Comparison of ENCODE assay signal across 8 mouse cellular contexts in the genomic region with DNA sequence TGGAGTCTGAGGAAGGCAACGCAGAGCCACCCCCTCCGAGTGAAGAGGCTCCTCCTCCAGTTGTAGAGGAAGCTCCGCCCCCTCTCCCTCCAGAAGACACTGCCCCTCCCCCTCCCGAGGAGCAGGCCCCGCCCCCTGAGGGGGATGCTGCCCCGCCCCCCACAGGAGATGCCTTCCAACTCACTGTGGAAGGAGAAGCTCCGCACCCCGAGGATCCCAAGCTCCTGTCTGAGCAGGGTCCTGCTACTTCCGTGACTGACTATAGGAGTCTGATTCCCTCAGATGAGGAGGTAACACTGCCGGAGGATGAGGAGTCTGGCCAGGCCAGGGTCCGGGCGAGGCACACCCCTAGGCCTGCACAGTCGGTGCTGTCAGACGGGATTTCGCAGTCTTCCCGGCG. TPM values are rescaled to one million over a fixed set of nuclear protein-coding genes. Genes with fewer than 3 reads are reported as not detected.
DNase-seq lines count a peak whose midpoint lies in the region; ATAC-seq lines count a peak whose summit lies in the region.
"Had no signal": no experiment of that assay in that cellular context is flagged by ENCODE, and none has a peak within 500 bp of the region (broad histone marks: within the 10 kb centered on the region; RNA-seq: fewer than 3 reads in every experiment).

No protein-coding gene starts in this region.

- no peaks in the 10 kb centered on the region for H3K27me3 ChIP-seq in forebrain, embryonic 13.5 days

- H3K27ac ChIP-seq in forebrain, embryonic 13.5 days, result no peak overlapping the region
- H3K27ac ChIP-seq: macrophage had no signal

- no peaks in the 10 kb centered on the region for H3K36me3 ChIP-seq in forebrain, embryonic 13.5 days (ENCODE audit: poor library complexity, severe bottlenecking)

- peaks cover 5% of the 10 kb centered on the region; the same call in 1 of the 2 replicates for H3K4me1 ChIP-seq in forebrain, embryonic 13.5 days

- ATAC-seq in forebrain, embryonic 13.5 days, result no peak
- no peak for ATAC-seq in inflammation-experienced regulatory T-cells, adult 6 months

- H3K9ac ChIP-seq in forebrain, embryonic 13.5 days, result no peak overlapping the region

- H3K4me2 ChIP-seq in forebrain, embryonic 13.5 days, result peak overlapping the region; percentile 32; the same call in 1 of the 2 replicates

- no peak overlapping the region for H3K4me3 ChIP-seq in forebrain, embryonic 13.5 days

- DNase-seq in right cerebral cortex, postnatal 4 days, result peak; percentile 45
- DNase-seq in right cerebral cortex, postnatal 36 days (ENCODE audit: low spot score in 2 of 2), result no peak
- peak; percentile 29 for DNase-seq in kidney, postnatal 14 days
- DNase-seq in neural tube, embryonic 10.5 days (ENCODE audit: extremely low spot score, low spot score), result peak; percentile 43
- no peak for DNase-seq in MN1 (ENCODE audit: low spot score)

- WGBS in forebrain, embryonic 13.5 days, result 19% methylated on average over 17 of the region's 17 CpGs

- no peaks in the 10 kb centered on the region for H3K9me3 ChIP-seq in forebrain, embryonic 13.5 days (replicated peaks)

RNA-seq across cellular contexts. Expression of a gene that starts 8.7 kb away (rescaled TPM):
- 191 and 194 TPM in 2 replicates for polyA plus RNA-seq in forebrain, embryonic 13.5 days (2015; fragmentation: Nextera tagmentation; extraction: Ambion mirVana)
- polyA plus RNA-seq in inflammation-experienced regulatory T-cells, adult 6 months (2017; shearing (Covaris generic)), result 100 to 1,000 TPM; 115 to 125 (median 121) TPM

RNA-seq across cellular contexts. Expression of a gene that starts 11.2 kb away (rescaled TPM):
- 0.84 and 0.85 TPM in 2 replicates for polyA plus RNA-seq in forebrain, embryonic 13.5 days (2015; fragmentation: Nextera tagmentation; extraction: Ambion mirVana)
- polyA plus RNA-seq in inflammation-experienced regulatory T-cells, adult 6 months (2017; shearing (Covaris generic)), result 10 to 100 TPM; 18.6 to 20.0 (median 19.2) TPM

RNA-seq across cellular contexts. Expression of a gene that starts 59.1 kb away (rescaled TPM):
- polyA plus RNA-seq in forebrain, embryonic 13.5 days (2015; fragmentation: Nextera tagmentation; extraction: Ambion mirVana), result 111 and 116 TPM in 2 replicates
- 10 to 100 TPM; 41.5 to 78.0 (median 69.7) TPM for polyA plus RNA-seq in inflammation-experienced regulatory T-cells, adult 6 months (2017; shearing (Covaris generic))

Comparison
In these comparisons a context has a peak if more than half of its experiments do, and no peak if none do; other contexts are left out.
1. DNase-seq: peak in right cerebral cortex, postnatal 4 days (single experiment), kidney, postnatal 14 days (single experiment) and neural tube, embryonic 10.5 days (single experiment); none in right cerebral cortex, postnatal 36 days (0 of 2) and MN1 (single experiment).
2. RNA of a gene that starts 11.2 kb away (polyA plus RNA-seq): 18.6 to 20.0 TPM in inflammation-experienced regulatory T-cells, adult 6 months; 0.84 to 0.85 TPM in forebrain, embryonic 13.5 days; every median in the first group is over 10 times any median in the second.